Mouse (Mus musculus) c-Kit-negative CD71-positive TER-119-positive erythroid progenitor cells, embryonic 14.5 days (primary cell): ENCODE results near the gene Tanc2.

Experiments
- DNase-seq: peaks from one replicate; pipeline ENCODE4 v3.0.0-alpha.2; 2013; ENCODE audit warnings: low read depth, low spot score

The Tanc2 gene

DNA sequence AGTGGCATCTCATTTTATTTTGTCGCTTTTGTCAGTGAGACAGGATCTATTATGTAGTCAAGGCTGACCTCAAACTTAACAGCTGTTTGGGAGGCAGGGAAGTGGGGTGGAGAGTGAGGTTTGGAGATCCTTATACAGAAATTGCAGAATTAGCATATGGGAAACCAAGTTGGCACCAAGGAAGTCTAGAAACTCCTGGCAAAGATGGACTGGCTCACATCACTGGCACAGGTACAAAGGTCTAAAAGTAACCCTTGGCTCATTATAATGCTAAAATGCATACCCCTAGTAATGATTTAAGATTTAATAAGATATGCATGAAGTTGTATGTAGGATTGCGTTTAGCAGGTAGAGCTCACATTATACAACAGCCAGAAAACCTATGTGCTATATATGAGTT, 58.2 kb downstream of the Tanc2 start:
- DNase-seq = no peak

DNA sequence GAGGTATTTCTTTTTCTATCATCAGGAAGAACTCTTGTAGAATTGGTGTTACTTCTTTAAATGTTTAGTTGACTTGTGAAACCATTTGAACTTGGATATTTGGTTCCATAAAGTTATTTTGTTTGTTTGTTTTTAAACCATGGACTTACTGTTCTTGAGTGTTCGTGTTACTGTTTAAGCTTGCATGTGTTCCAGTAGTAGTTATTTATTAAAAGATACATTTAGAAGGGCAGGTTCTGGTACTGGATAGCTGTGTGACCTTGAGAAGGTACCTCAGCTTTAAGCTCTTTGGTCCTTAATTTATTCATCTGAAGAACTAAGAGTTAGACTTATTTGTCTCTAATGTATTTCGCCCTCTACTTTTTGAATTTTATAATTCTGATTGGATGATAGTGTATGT, 64.8 kb downstream of the Tanc2 start:
- DNase-seq = no peak

DNA sequence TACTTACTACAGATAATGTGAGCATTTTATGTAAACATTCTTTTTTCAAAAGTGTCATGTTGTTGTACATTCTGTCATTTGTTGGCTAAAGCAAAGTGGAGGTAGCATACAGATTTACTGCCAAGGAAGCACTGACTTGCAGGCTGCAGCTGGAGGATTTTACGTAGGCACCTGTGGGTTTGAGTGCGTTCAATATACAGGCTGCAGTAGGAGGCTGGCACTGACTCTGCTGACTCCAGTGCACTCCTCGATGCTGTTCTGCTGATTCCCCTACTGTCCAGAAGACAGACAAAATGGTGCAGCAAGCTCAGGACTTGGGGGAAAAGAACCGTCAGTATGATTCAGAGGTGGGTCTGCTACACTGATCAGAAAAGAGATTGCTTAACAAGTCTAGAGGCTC, 65.5 kb downstream of the Tanc2 start:
- no peak for DNase-seq

DNA sequence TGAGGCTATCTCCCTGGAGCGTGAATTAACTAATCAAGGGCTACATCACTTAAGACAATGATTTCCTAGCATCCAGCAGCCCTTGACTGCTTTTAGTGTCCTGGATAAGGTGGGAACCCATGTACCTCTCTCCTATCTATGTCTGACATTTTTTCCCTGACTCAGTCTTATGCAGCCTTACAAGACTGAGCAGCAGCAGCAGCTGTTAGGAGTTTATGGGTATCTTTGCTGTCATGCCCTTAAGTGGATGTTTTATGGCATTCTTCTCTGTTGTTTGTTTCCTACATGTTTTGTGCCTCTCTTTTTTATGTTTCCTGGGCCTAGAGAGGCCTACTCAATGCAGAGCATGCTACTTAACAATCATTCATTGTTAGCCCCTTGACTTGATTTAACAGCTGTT, 78.1 kb downstream of the Tanc2 start:
- no peak for DNase-seq

DNA sequence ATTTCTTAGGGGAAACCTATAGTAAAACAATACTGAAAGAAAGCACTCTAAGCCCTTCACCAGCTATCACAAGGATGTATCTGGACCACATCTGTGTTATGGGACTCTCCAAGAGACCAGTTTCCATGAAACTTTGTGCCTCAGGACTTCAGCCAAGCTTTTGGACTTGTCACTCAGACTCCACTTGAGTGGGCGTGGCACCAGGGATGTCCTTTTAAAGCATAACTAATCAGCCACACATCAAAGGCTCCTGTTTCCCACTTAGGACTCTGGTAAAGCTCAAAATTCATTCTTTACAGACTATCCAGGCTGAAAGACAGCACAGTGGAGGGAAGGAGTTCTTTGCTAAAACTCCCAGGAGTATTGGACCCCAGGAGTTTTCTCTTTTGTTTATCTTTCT, 89.2 kb downstream of the Tanc2 start:
- no peak for DNase-seq

DNA sequence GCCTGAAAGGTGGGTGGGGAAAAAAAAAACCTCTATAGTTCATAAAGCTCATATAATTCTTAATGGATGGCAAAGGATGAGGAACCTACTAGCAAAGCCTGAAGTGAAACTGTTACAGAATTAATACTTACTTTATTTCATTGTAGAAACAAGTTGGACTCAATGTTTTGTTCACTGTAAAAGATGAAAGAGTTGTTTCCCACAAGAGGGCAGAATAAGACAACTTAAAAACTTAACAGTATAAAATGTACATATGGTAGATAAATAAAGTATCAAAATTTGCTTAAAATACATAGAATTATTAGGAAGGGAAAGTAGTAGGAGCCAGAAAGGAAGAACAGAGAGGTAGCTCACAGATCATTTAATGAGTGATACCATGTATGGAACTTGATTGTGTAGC, 95.0 kb downstream of the Tanc2 start:
- DNase-seq = no peak

DNA sequence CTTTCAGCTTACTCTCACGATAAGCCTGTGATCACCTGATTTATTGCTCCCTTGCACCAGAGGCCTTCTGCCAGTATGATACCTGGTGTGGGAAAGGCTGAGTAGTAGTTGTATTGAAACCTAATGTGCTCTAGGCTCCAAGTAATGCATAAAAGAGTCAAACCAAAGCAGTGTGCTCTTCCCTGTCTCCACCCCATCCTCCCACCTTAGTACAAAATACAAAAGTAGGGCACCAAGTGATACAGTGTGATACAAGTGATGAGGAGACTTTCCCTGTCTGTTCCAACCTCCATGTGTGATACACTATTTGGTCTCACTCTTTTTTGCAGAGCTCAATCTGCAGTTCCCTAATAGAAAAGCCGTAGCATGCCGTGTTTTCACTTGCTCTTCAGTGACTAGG, 110.7 kb downstream of the Tanc2 start:
- no peak for DNase-seq

DNA sequence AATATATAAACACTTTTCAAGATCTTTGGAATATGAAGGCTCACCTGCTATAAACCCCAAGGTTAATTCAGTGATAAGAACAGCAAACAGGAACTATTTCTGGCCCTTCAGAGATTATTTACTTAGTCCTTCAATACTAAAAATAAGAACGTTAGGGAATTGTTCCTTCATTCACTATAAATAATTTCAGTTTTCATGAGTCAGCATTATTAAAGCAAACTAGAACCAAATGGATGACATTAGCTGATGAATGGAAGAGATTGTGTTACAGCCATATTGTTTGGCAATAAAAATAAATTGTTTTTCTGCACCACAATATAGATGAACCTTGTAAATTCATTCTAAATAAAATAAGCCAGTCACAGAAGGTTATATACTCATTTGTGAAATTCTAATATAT, 129.9 kb downstream of the Tanc2 start:
- no peak for DNase-seq

DNA sequence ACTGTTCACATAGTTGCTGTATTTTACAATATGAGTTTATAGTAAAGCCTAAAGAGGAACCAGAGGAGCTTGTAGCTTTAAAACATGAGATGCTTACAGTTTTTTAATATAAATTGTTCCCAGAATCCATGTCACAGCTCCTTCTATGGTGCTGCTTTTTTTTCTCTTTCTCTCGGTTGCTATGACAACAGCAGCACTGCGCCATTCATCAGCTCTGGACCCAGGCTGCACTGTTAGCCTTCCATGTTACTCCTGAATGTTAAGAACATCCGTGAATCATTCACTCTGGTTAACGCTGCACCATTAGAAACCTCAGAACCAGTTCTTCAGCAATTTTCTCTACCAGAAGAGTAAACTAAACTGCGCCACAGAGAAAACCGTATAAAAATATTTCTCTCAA, 141.8 kb downstream of the Tanc2 start:
- DNase-seq = no peak

DNA sequence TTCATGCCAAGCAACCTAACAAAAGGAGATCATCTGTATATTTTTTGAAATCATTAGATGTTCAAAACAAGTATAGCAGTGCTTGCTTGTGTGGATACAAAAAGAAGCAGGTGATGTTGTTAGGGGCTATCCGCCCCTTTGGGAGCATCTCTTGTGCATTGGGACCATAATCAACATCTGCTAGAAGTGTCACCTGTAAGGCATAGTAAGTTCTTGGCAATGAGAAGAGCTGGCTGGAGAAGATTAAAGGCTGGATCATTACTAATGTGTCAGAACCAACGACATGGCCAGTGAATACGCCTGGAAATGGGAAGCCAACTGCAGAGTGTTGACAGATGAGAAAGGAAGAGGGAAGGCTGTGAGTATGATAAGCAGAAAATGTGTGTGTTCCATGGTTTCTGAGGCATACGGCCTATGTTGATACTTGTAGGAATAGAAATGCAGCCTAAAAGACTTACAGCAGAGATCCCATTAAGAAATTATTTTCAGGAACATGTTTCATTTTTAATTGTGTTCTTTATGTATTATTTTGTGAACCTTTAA, 142.3 kb downstream of the Tanc2 start:
- no peak for DNase-seq

DNA sequence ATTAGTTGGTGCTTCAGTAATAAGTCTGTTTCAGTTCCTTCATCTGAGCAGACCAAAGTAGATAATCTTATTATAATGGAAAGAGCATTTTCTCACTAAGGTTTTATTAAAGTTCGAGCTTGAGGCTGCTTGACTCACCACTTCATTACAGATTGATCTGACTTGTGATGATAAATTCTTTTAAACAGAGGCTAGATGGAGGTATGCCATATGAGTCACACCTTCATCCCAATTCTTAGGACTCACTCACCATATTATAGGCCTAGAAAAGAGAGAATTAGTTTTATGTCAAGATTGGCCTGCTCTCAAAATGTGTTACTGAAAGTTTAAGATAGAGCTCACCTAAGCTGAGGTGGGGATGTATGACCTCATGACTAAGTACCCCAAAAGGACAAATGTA, 153.4 kb downstream of the Tanc2 start:
- DNase-seq = no peak

DNA sequence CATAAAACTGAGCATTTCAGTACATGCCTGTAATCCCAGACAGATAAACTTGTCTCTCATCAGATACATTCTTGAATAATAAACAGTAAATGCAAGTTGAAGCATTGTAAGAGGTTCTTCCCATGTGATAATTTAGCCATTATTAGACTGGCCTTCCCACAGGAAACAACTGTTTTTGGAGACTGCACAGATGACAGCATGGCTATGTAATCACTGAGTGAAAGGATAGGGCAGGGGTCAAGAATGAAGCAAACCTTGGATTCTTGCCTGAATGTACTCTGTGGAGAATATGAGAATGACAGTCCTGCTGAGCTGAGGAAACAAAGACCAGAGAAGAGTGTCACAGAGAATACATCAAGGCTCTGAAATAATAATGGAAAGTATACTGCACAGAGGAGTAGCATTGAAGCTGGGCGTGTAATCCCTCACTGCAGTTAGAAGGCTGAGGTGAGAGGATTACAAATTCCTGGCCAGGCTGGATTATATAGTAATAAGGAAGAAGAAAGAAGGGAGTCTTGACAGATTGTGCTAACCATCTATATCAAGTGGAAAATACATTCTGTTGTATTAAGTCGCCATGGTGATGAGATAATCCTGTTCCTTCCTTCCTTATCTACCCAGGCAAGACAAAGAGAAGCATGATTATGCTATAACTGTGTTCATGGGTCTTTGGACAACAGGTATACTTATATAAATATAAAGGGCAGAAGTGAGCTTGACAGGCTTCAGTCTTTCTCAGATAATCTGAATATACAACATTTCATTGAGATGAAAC, 159.7 kb downstream of the Tanc2 start:
- no peak for DNase-seq

DNA sequence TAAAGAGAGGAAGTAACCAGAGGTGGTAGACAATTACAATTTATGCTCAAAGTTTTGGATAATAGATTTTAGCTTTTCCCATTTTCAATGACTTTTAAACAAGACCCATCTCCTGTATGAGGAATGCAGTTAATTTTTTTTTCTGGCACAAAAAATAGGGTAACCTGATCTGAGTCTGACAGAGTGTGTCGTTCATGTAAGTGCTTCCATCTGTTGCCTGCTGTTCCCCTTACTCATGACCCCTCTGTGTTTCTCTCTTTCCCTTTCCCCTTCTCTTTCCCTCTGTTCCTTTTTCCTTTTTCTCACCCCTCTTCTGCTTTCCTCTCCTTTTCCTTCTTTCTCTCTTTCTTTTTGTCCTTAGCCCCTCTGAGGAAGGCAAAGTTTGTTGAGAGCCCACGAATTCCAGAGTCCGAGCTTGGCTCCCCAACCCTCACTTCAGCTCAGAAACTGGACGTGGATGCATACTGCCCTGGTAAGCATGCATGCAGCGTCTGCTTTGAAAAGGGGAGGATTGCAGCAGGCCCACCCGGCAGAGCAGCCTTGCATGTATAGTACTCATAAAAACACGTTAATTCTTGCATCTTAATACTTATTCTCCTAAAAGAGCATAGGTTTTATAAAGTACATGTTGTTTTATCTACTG, 168.9 kb downstream of the Tanc2 start:
- no peak for DNase-seq

DNA sequence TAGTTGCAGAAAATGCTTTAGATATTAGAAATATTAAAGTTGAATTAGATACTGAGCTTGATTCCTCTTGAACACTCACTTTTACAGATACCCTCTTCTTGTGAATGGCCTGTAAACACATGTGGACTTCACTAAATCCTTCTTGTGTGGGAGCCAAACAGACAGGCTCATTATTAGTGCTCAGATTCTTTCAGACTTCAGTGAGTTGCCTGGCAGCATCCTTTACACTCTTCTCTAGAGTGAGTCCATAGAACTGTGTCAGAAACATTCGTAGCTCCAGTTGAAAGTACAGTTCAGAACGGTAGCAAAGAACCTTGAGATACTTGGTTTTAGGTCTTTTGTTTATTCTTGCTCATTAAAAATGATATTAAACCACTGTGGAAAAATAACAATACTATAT, 169.6 kb downstream of the Tanc2 start:
- DNase-seq = no peak

DNA sequence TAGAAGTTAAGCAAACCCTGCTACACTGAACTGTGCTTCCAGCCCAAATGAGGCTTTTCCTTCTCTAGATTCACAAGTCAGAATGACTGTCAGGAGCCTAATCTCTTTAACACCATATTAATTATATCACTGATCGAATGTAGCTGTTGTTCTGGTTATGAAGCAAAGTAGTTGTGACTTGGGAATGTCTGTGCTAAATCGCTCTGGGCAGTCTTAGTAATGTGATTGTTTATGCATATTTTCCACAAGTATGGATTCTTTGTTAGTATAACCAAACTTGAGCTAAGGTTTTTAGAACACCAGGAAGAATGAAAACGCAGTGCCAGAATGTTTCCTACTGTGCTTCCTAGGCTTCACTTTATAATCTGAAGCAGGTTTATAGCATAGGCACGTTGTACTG, 170.6 kb downstream of the Tanc2 start:
- no peak for DNase-seq

DNA sequence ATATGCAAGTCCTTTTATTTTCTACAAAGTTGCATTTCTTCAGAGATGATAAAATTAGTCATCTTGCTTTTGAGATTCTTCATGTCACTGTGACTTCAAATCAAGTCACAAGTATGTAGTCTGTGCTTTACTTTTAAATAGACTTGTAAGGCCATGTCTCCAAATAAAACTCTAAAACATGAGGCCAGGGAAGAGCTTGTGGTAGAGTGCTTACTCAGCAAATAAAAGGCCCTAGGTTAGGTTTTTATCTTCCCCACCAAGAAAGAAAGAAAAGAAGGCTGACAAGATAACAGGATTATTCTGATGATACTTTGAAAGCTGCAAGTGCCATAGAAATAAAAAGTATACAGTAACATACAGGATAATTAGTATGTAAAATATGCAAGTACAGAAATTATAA, 188.0 kb downstream of the Tanc2 start:
- no peak for DNase-seq

DNA sequence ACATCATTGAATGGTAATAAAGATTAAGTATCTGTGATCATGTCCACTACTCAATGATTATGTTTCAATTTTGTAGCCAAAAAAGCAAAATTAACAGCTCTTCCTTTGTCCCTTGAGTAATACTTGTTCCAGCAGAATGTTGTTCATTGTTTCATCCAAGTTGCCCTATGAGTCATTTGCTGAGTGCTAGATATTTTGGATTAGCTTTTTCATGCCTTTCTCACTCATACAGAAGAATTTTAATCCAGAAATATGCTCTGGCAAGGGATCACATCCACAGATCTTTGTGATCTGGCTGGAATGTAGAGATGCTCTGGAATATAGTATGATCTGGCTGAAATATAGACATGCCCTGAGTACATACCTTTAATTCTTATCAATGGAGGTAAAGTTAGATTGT, 202.7 kb downstream of the Tanc2 start:
- no peak for DNase-seq

DNA sequence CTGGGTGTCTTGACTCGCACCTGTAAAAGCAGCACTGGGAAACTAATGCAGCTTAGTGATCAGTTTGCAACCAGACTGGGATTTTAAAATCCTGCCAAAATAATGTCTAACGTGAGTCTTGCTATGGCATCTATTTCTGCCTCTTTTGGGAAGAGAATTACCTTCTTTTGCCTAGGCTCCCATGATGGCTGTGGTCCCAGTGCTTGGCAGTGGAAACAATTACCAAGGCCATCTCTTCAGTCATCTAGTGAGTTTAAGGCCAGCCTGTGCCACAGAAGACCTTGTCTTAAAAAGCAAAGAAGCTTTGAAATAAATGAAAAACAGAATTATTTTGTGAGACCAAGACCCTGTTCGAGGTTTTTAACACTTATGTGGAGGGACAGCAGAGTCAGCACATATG, 213.9 kb downstream of the Tanc2 start:
- DNase-seq = no peak

DNA sequence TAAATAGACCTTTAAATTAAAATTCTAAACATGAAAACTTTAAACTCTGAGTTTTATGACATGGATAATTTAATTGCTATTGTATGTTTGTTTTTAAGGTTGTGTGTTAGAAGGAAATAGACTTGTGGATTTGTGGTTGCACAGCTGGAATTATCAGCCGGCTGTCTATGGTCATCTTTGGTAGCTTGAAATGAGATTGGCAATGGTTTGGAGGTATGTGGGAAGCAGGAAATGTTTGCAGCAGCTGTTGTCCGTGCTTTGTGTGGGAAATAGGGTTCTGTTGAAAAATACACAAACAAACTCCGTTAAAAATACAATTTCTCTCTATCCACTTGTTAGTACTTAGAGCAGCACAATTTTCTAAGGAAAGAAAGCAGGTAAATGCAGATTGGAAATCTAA, 215.0 kb downstream of the Tanc2 start:
- no peak for DNase-seq

DNA sequence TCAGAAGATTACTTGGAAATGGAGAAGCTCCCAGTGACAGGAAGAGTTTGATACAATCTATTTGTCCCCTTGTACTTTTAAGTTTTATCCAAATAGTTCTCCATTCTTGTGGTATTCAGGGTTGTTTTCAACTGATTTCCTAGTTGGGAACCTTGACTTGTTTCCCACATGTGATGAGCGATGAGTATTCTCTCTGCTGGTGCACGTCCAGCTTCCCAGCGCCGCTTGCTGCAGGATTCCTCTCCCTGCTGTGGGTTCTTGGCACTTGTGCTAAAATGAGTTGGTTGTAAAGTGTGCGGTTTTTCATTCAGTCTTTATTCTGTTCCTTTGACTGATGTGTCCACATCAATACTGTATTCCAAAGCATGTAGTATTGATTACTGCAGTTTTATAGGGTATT, 217.3 kb downstream of the Tanc2 start:
- DNase-seq = no peak

DNA sequence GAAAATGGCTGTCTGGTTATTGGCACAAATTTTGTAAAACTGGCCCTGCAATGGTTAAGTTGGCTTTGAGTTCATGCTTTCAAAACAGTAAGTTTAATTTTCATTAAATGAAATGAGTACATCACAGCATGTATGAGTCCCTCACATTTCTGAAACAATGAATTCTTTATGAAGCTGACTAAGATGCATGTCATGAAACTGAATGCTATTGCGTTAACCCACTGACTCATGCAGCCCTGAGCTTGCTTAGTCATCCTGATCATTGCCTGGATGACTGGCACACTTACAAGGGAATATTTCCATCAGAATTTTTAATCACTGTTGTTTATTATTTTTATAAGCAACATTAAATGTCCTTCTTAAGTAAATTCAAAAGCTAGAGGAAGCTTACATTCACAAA, 233.5 kb downstream of the Tanc2 start:
- no peak for DNase-seq

DNA sequence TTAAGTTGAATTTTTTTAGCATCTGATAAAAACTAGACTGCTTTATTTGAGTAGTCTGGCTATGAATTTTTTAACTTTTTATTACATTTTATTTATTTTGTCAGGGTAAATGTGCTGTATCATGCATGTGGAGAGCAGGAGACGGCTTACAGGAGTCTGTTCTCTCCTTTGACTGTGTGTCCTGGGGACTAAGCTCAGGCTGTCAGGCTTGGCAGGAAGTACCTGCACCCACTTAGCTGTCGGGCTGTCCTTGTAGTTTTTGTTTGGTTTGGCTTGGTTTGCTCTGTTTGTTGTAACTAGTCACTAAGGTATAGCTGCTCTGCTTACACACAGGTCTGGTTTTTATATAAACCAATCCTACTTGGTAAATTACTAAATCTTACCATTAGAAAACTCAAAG, 234.0 kb downstream of the Tanc2 start:
- DNase-seq = no peak

DNA sequence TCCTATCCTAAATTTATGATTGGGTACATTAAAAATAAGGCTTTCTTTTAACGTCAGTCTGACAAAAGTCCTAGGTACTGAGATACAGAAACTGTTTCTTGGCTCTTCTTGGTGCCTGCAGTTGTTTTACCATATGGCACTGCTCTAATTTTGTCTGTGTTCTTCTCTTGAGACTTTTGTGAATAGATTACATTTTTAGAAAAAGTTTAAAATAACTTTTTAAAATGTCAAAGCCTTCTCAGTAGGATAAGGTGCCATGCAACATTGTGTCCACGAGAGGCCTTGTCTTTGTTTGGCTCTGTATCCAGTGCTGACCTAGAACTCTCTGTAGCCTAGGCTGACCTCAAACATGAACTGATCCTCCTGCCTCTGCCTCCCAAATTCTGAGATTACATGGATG, 238.4 kb downstream of the Tanc2 start:
- DNase-seq = no peak
